Mouse (Mus musculus) right cerebral cortex, adult 2 months (tissue): ENCODE measurements at regions not wholly inside any gene's neighbourhood (a gene's known extent, or its start where the extent isn't known, plus 50 kb on each side); places are given as distances from the start of the nearest gene placed in this dataset.
A peak's percentile ranks its signal among the peaks of the same experiment; 100 is the strongest.

Source experiments
- DNase-seq, 2 experiments: peaks; one replicate each; pipeline ENCODE4 v3.0.0; 2021 to 2022; ENCODE audit warnings: low spot score in 2 of 2

- DNase-seq, result no peak
Measured at GRCm38 (mm10) chr4:68382007-68382406, 572.2 kb downstream of the Brinp1 start.

GRCm38 (mm10) chr4:68367983-68368382 is 586.2 kb downstream of the Brinp1 start:
- no peak for DNase-seq

DNA sequence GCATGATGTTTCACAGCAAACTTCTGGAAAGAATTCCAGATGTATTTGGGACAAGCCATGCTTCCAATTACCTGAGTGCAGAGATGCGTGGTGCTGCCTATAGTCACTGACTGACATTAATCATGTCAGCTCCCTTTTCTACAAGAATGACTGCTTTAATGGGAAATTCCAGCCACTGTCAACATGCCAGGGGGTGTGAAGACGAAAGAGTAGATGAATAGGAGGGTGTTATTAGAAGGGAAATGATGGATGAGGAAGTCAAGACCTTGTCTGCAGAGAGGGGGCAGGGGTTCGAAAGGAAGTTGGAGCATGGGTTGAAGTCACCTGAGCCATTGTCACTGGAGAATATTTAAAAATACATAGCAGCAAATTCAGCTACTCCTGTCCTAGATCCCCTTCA is 634.6 kb downstream of the Brinp1 start:
- no peak for DNase-seq

- DNase-seq, result no peak
Measured at GRCm38 (mm10) chr4:68312751-68313150, 641.4 kb downstream of the Brinp1 start.

DNA sequence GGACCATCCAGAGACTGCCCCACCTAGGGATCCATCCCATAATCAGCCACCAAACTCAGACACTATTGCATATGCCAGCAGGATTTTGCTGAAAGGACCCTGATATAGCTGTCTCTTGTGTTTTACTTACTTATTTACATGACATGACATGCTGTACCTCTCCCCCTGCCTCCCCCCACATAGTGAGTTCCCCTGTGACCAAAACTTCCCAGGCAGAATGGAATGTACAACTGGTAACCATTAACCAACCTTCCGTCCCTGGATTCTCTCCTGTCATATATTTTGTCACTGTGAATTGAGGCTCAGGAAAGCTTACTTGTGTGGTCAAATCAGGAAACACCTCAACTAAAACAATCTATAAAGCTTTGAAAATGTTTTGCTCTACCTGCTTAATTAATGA is 669.4 kb downstream of the Brinp1 start:
- no peak for DNase-seq

DNA sequence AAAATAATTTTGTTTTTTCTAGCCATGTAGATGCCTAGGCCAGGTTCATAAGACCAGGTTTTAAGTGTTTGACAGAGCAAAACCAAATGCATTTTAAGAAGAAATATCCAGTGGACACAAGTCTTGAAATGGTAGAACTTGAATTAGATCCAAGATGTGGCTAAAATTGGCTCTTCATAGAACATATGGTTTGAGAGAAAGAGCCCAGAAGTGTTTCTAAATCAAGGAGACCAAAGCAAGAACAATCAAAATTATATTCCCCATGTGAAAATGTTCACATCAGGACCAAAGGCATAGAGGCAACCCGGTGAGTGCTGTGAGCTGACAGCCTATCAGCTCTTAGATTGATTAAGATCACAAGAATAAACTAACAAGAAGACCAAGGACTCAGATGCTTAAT is 673.3 kb downstream of the Brinp1 start:
- DNase-seq, result no peak

GRCm38 (mm10) chr4:68275063-68275708 is 679.0 kb downstream of the Brinp1 start:
- DNase-seq, result peak in 1 of 2 experiments; percentile 3
